Mouse (Mus musculus) stomach, adult 2 months (tissue): ENCODE data around the gene Psme2b. TPM values are rescaled to one million over a fixed set of nuclear protein-coding genes. Genes with fewer than 3 reads are reported as not detected.

Experiments
- polyA plus RNA-seq: library from polyadenylated mRNA; depleted of rRNA; stranded (reverse); fragments of >200 nt; gene quantifications from 2 replicates; pipeline ENCODE4 v1.2.3, GENCODE M21; 2012; rRNA removed

Psme2b gene
- 0.68 TPM in 2 replicates for polyA plus RNA-seq

DNA sequence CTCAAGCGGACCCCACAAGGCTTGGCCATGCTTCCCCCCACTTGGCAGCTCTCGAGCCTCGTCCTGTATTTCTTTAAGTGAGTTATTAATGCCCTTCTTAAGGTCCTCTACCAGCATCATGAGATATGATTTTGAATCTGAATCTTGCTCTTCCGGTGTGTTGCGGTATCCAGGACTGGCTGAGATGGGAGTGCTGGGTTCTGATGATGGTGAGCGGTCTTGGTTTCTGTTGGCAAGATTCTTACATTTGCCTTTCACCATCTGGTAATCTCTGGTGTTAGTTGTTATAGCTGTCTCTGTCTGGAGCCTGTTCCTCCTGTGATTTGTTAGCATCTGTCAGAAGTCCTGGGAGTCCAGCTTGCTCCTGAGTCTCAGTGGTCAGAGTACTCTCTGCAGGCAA lies at the start of gene Psme2b:
Psme2b (minus strand) TSS at position 101 of the 400 bp plus-strand sequence.

GRCm38 (mm10) chr11:48994018-48994417 lies 48.0 kb upstream of the Psme2b start, which contains the start of gene Tgtp1:
TSS of gene Tgtp1 (minus strand) at chr11:48994172.

DNA sequence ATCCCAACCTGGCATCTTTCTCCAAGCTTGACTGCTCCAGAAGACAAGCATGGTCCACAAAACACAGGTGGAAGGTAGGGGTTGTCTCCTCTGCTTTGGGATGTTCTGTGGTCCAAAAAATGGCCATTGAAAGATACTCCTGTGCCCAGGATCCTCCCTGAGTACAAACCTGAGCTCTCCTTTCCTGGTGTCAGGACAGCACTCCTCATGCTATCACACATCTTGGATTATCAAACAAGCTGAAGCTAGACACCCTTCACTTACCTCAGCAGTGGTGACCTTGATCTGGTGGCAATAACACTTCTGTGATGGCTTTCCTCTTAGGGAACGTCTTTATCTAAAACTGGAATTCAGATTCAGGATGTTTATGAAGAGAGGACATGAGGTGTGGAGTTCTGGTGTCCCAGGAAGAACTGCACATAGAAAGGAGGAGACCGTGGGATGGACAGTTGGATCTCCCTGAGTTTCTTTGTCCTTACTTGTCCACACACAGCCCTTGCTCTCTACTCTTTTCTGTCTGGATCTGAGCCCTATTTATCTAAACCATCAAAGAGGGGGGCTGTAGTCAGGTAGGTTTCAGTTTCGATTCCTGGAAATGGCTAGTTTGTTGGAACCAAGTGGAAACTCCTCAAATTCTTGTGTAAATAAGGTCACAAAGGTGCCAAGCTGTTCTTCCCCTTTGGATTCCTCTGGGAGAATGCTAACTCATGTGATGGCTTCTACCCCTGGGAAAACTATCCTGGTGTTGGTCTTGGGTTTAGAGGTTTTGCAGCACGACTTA lies 45.9 kb upstream of the Psme2b start, which contains the start of gene Gm12185:
Gm12185 (minus strand) TSS at position 487 of the 781 bp plus-strand sequence.

DNA sequence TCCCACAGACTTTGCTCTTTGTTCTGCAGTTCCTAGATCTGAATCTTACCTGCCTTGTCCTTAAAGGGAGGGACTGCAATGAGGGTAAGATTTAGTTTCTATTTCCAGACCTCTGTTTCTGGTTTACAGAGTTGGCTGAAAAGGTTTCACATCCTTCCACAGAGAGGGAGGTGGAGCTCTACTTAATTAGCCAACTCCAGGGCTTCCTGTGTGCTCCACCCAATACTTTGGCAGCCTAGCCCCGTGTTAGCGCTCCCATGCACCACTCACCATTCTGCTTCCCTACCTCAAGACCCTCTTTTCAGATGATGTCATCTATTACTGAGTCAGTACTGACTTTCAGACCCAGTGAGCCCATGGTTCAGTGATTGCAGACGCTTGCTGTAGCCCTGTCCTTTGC lies 33.3 kb upstream of the Psme2b start, which contains the start of gene 9930111J21Rik1:
9930111J21Rik1 (minus strand) TSS at position 148 of the 400 bp plus-strand sequence.

GRCm38 (mm10) chr11:48978240-48978939 lies 32.4 kb upstream of the Psme2b start, which contains the start of gene Olfr56:
TSS of gene Olfr56 (plus strand) at chr11:48978889.

DNA sequence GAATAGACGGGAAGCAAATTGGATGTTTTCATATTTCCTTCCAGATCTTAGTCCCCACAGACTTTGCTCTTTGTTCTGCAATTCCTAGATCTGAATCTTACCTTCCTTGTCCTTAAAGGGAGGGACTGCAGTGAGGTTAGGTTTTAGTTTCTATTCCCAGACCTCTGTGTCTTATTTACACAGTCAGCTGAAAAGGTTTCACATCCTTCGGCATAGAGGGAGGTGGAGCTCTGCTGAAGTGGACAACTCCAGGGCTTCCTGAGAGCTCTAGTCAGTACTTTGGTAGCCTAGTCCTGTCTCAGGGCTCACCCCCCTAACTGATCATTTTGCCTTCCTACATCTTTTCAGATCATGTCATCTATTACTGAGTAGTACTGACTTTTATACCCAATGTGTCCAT lies 44.0 kb downstream of the Psme2b start, which contains the start of gene Gm5431:
Gm5431 (minus strand) TSS at position 194 of the 400 bp plus-strand sequence.

Other genes starting within 250 kb of the Psme2b start
- gene Rack1, start 145.9 kb downstream of the Psme2b start, polyA plus RNA-seq: 836 and 1,247 TPM in 2 replicates
- gene Trim41, start 128.8 kb downstream of the Psme2b start, polyA plus RNA-seq: 14.3 and 15.4 TPM in 2 replicates
- gene Trim7, start 120.0 kb downstream of the Psme2b start, polyA plus RNA-seq: 5.8 and 7.1 TPM in 2 replicates
- gene Gm12184, start 119.5 kb downstream of the Psme2b start, polyA plus RNA-seq: 0.47 and 2.5 TPM in 2 replicates
- gene Irgm1, start 74.5 kb downstream of the Psme2b start, polyA plus RNA-seq: 0.69 and 1.2 TPM in 2 replicates
- gene Gm5431, start 44.0 kb downstream of the Psme2b start, polyA plus RNA-seq: not detected in 2 replicates
- gene Olfr56, start 32.7 kb upstream of the Psme2b start, polyA plus RNA-seq: 0.08 TPM in 1 of 2 replicates, not detected in the other
- 0.15 and 0.23 TPM in 2 replicates for gene 9930111J21Rik1, start 33.2 kb upstream of the Psme2b start, polyA plus RNA-seq
- gene Gm12185, start 46.0 kb upstream of the Psme2b start, polyA plus RNA-seq: not detected in 2 replicates
- gene Tgtp1, start 48.0 kb upstream of the Psme2b start, polyA plus RNA-seq: 0.02 and 0.05 TPM in 2 replicates
- 0.02 and 0.11 TPM in 2 replicates for gene 9930111J21Rik2, start 105.1 kb upstream of the Psme2b start, polyA plus RNA-seq
- gene Tgtp2, start 118.0 kb upstream of the Psme2b start, polyA plus RNA-seq: 0.09 and 0.44 TPM in 2 replicates
- gene Ifi47, start 130.4 kb upstream of the Psme2b start, polyA plus RNA-seq: 0.30 and 0.34 TPM in 2 replicates
- gene Olfr1396, start 168.7 kb upstream of the Psme2b start, polyA plus RNA-seq: 0.04 and 1.4 TPM in 2 replicates
- gene Olfr1395, start 196.1 kb upstream of the Psme2b start, polyA plus RNA-seq: not detected in 2 replicates
- not detected in 2 replicates for gene Olfr1394, start 208.2 kb upstream of the Psme2b start, polyA plus RNA-seq
- 7.0 and 12.5 TPM in 2 replicates for gene Btnl9, start 241.0 kb upstream of the Psme2b start, polyA plus RNA-seq